Mouse (Mus musculus) ES-Bruce4 (cell line): ENCODE data around the gene Prss54.

Experiments used
- CTCF ChIP-seq: IDR thresholded peaks from one replicate; pipeline ENCODE4 v1.8.1; 2011; ENCODE audit warnings: low read depth, low read length
- POLR2A ChIP-seq: IDR thresholded peaks from one replicate; pipeline ENCODE4 v1.8.1; 2011; ENCODE audit warnings: low read length; ENCODE audit not compliant: insufficient read depth

GRCm38 (mm10) chr8:95587339-95587738 is 11.2 kb upstream of the Prss54 start:
- TF ChIP-seq POLR2A (no peak), CTCF (no peak)
